Mouse (Mus musculus) myocyte (in vitro differentiated cells): ENCODE results near the gene Gsc.

Source experiments
- E2F4 ChIP-seq: IDR thresholded peaks from one replicate; pipeline ENCODE4 v1.6.1; 2011; ENCODE audit warnings: mild to moderate bottlenecking, control low read depth, moderate library complexity; ENCODE audit not compliant: insufficient read depth
- MAX ChIP-seq: IDR thresholded peaks from one replicate; pipeline ENCODE4 v1.6.1; 2011; ENCODE audit warnings: low read depth, mild to moderate bottlenecking, control low read depth
- POLR2A ChIP-seq: IDR thresholded peaks from one replicate; pipeline ENCODE4 v1.6.1; 2011; ENCODE audit warnings: low read depth, mild to moderate bottlenecking, control low read depth, moderate library complexity; ENCODE audit not compliant: insufficient read length
- REST ChIP-seq: IDR thresholded peaks from one replicate; pipeline ENCODE4 v1.6.1; 2011; ENCODE audit warnings: mild to moderate bottlenecking, control low read depth, moderate library complexity; ENCODE audit not compliant: insufficient read depth, insufficient read length
- USF1 ChIP-seq: IDR thresholded peaks from one replicate; pipeline ENCODE4 v1.6.1; 2011; ENCODE audit warnings: low read depth, mild to moderate bottlenecking, control low read depth, moderate library complexity

DNA sequence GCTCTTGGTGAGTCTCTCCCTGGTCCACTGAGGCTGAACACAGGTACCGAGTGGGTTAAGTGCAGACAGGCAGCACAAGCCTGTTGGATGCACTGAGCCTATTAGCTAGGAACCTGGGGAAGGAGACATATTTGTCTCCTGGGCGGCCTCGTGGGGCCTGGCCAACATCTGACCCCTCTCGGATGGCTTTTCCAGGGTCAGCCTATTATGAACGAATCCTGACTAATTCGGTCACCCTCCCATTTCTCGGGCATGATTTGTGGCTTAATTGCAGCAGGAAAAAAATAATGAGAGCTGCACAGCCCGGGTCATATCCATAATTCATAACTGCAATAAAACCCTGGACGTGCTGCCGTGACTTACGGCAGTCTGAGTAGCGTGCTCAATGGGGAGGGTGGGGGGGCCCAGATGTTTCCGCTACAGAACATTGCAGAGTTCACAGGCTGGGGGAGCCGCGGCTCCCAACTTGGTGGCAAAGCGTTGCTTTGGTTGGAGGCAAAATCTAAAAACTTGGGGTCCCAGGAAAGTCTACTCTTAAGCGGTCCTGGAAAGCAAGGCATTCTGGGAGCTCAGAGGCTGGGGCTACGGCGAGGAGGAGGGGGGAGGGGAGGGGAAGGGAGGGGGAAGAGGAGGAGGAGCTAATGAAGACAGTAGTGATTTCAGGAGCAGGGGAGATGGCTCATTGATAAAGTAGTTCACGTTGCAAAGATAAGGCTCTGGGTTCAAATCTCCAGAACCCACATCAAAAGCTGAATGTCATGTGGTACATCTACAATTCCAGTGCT, 39.0 kb downstream of the Gsc start:
- TF ChIP-seq POLR2A (no peak), E2F4 (no peak), MAX (no peak), REST (no peak), USF1 (no peak)
